Mouse (Mus musculus) gastrocnemius, adult 18-20 months (tissue): ENCODE data around the gene Tmco1. TPM values are rescaled to one million over a fixed set of nuclear protein-coding genes. Genes with fewer than 3 reads are reported as not detected.
"Not testable (repeated sequence)": the region's sequence is repeated elsewhere in the genome, so short reads cannot be mapped to it uniquely, and the experiment has no call there.

Source experiments
- DNase-seq: peaks from one replicate; pipeline ENCODE4 v3.0.0; 2021; ENCODE audit warnings: low spot score
- total RNA-seq, 2 experiments: library from RNA; stranded (reverse); gene quantifications; 2 replicates each; pipeline ENCODE4 v1.2.3; 2021

Tmco1 gene
- total RNA-seq, 2 experiments from 2014 or later, result 35.2 to 39.3 TPM

GRCm38 (mm10) chr1:167331106-167331505, 22.9 kb downstream of the Tmco1 start:
- no peak for DNase-seq

GRCm38 (mm10) chr1:167336398-167336797, 28.2 kb downstream of the Tmco1 start:
- DNase-seq, result no peak

- peak; percentile 81 for DNase-seq
Observed at GRCm38 (mm10) chr1:167337463-167338095, 29.4 kb downstream of the Tmco1 start.

GRCm38 (mm10) chr1:167339177-167339781, 31.1 kb downstream of the Tmco1 start:
- DNase-seq, result no peak

- DNase-seq, result no peak
Observed at GRCm38 (mm10) chr1:167340111-167340787, 32.1 kb downstream of the Tmco1 start.

GRCm38 (mm10) chr1:167340910-167341528, 32.8 kb downstream of the Tmco1 start:
- DNase-seq, result no peak

GRCm38 (mm10) chr1:167342831-167343230, 34.7 kb downstream of the Tmco1 start:
- no peak for DNase-seq

- DNase-seq, result not testable (repeated sequence)
Observed at GRCm38 (mm10) chr1:167345994-167346520, 37.9 kb downstream of the Tmco1 start.

- DNase-seq, result not testable (repeated sequence)
Observed at GRCm38 (mm10) chr1:167349206-167349605, 41.0 kb downstream of the Tmco1 start.

- peak; percentile 90 for DNase-seq
Observed at GRCm38 (mm10) chr1:167349815-167350596, 41.8 kb downstream of the Tmco1 start, which contains the start of gene Aldh9a1. Gene Aldh9a1, plus strand, starts transcription at chr1:167349991.

GRCm38 (mm10) chr1:167350597-167351415, 42.6 kb downstream of the Tmco1 start:
- no peak for DNase-seq

- DNase-seq, result no peak
Observed at GRCm38 (mm10) chr1:167352403-167352802, 44.2 kb downstream of the Tmco1 start.

GRCm38 (mm10) chr1:167357387-167357786, 49.2 kb downstream of the Tmco1 start:
- no peak for DNase-seq

- no peak for DNase-seq
Observed at GRCm38 (mm10) chr1:167358731-167359130, 50.6 kb downstream of the Tmco1 start.

GRCm38 (mm10) chr1:167360268-167360667, 52.1 kb downstream of the Tmco1 start:
- DNase-seq, result no peak

GRCm38 (mm10) chr1:167362819-167363218, 54.6 kb downstream of the Tmco1 start:
- no peak for DNase-seq

GRCm38 (mm10) chr1:167363322-167363721, 55.1 kb downstream of the Tmco1 start:
- DNase-seq, result no peak

GRCm38 (mm10) chr1:167365808-167366207, 57.6 kb downstream of the Tmco1 start:
- peak; percentile 47 for DNase-seq

GRCm38 (mm10) chr1:167366621-167367020, 58.4 kb downstream of the Tmco1 start:
- no peak for DNase-seq

- DNase-seq, result no peak
Observed at GRCm38 (mm10) chr1:167368018-167368417, 59.8 kb downstream of the Tmco1 start.
